Mouse (Mus musculus) G1E (cell line): ENCODE data around the gene Tbcb.

Source experiments
- CTCF ChIP-seq: IDR thresholded peaks from 2 replicates; pipeline ENCODE4 v1.5.1; 2012; ENCODE audit warnings: low read depth, low read length, inconsistent platforms, mixed read lengths
- GATA1 ChIP-seq: IDR thresholded peaks from 2 replicates; pipeline ENCODE4 v1.6.1; 2012; ENCODE audit warnings: borderline replicate concordance, low read length, inconsistent platforms, mixed read lengths
- POLR2AphosphoS5 ChIP-seq: IDR thresholded peaks from 2 replicates; pipeline ENCODE4 v1.6.1; 2012; ENCODE audit warnings: low read depth, low read length, inconsistent platforms; ENCODE audit not compliant: insufficient replicate concordance

DNA sequence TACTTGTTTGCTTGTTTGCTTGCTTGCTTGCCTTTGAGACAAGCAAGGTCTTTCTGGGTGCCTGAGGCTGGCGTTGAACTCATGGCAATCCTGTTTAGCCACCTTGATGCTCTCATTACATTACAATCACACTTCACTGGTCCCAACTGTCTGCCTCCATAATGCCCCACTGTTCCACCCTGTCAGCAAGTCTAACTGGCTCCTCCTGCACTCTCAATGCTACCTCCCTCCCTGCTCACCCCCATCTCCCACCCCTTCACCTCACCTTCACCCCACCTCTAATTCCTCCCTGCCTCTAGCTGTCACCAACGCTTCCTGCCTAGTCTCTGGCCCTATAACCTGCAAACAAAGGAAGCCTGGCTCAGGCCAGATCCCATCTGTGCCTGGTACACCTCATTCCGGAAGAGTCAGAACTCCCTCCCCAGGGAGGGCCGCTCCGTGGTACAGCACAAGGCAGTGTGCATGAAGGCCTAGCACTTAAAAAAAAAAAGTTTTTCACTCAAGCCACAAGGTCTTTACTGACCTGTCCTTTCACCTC, 34.4 kb downstream of the Tbcb start:
- TF ChIP-seq CTCF = no peak
- no peak for TF ChIP-seq POLR2AphosphoS5
- TF ChIP-seq GATA1 = no peak
